Mouse (Mus musculus): ENCODE data around the gene Olfr1206. TPM values are rescaled to one million over a fixed set of nuclear protein-coding genes. Genes with fewer than 3 reads are reported as not detected.

The Olfr1206 gene
- total RNA-seq (2021), result not detected
- long read RNA-seq, experiment 1, result 0 reads
- long read RNA-seq, experiment 2, result 0 reads

DNA sequence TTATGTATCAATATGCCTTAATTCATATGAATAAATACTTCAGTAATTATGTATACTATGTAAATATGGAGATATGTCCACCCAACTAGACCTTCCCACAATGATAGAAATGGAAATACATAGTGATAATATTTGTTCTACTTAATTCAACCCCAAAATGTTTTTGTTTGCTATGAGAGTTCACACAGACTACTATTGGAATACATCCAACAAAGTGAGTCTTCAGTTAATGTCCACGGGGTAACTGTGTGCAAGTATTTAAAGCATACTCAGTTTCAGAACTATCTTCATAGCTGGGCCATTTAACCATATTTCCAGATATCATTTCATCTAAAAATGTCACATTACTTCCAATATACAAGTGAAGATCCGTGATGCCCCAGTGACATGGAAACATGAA is at the start of gene Olfr1206:
Gene Olfr1206 (plus strand): TSS at position 301 of the 400 bp plus-strand sequence.
- DNase-seq, result no peak

DNA sequence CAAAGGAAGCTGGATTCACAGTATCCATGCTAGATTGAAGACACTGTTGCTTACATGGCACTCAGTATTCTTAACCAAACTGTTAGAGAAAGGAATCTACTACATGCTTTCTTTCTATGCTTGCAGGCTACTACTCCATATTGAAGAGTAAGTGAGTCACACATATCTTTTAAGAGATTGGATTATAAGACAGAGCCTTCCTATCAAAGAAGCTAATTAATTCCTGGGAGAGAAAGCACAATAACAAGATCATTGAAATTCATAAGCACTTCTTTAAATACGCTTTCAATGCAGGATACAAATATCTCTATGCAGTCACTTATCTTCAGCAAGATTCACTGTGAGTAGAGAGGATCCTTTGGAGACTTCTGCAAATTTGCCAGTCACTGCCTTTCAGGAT is 48.8 kb upstream of the Olfr1206 start, which contains the start of gene Olfr1202:
Gene Olfr1202 (plus strand): TSS at position 301 of the 400 bp plus-strand sequence.
- no peak for DNase-seq

DNA sequence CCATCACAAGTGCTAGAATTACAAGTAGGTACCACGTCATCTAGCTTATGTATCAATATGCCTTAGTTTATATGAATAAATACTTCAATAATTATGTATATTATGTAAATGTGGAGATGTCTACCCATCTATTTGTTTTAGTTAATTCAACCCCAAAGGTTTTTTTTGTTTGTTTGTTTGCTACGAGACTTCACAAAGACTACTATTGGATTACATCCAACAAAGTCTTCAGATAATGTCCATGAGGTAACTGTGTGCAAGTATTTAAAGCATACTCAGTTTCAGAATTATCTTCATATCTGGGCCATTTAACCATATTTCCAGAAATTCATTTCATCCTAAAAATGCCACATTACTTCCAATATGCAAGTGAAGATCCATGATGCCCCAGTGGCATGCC is 33.6 kb upstream of the Olfr1206 start, which contains the start of gene Olfr1205:
Gene Olfr1205 (plus strand): TSS at position 301 of the 400 bp plus-strand sequence.
- no peak for DNase-seq

DNA sequence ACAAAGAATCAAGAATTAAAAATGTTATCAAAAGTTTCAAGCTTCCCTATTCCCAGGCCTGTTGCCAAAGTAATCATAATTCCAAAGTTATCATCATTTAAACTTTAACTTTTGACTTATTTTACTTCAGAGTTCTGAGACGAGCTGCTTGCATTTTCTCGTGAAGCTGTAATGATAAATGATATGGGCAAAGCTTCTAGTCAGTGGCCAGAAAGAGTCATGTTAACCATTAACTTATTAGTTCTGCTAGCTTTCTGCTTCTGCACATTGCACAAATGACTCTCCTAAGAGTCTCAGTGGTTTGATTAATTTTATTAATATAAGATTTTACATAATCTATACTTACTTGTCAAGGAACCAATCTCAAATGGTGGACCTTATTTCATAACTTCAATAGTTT is 24.6 kb upstream of the Olfr1206 start:
- no peak for DNase-seq

DNA sequence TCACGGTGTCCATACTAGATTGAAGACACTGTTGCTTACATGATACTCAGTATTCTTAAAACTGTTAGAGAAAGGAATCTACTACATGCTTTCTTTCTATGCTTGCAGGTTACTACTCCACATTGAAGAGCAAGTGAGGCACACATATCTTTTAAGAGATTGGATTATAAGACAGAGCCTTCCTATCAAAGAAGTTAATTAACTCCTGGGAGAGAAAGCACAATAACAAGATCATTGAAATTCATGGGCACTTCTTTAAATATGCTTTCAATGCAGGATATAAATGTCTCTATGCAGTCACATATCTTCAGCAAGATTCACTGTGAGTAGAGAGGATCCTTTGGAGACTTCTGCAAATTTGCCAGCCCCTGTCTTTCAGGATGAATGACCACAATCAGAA is 14.0 kb upstream of the Olfr1206 start, which contains the start of gene Olfr1204:
Gene Olfr1204 (plus strand): TSS at position 301 of the 400 bp plus-strand sequence.
- no peak for DNase-seq

DNA sequence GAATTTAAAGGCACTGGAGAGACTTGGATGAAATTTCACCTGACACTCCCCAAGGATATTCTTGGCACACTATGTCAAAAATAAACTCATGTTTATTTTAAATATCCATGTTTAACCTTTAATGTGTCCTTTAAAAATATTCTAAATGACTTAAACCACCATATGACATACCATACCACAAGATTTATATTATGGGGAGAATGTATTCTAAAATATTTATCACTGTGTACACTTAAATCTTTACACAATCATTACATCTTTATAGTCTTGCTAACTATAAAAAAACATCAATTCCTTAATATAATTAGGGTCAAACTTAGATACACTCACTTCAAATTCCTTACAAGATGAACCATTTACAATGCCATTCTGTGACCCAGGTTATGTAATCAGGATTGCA is 39.2 kb downstream of the Olfr1206 start, which contains the start of gene Olfr1208:
Gene Olfr1208 (minus strand): TSS at position 101 of the 400 bp plus-strand sequence.
- DNase-seq, result no peak

DNA sequence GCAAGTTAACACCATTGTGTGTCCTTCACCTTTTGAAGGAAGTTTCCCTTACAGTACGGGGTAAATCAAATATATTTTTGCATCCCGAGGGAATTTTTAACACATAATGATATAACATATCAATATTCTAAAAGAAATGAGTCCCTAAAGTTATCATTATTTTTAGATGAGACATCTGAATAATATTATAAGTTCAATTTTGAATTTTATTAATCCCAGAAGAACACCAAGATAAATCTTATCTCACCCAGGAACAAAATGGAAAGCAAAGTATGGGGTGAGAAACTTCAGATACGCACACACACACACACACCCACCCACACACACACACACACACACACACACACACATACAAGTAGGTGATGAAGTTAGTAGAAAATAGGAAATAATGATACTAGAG is 52.0 kb downstream of the Olfr1206 start, which contains the start of gene Olfr1209:
Gene Olfr1209 (minus strand): TSS at position 101 of the 400 bp plus-strand sequence.
- no peak for DNase-seq

Other genes with a start within 250 kb of the Olfr1206 start
- not detected for gene Olfr1191-ps1, start 222.7 kb upstream of the Olfr1206 start, total RNA-seq (2021)
- gene Olfr1192-ps1, start 214.7 kb upstream of the Olfr1206 start, total RNA-seq (2021), result not detected
- gene Olfr1193, start 187.6 kb upstream of the Olfr1206 start, total RNA-seq (2021), result not detected
- not detected for gene Olfr1195, start 174.0 kb upstream of the Olfr1206 start, total RNA-seq (2021)
- gene Olfr1196, start 158.6 kb upstream of the Olfr1206 start, total RNA-seq (2021), result not detected
- gene Olfr1197, start 130.9 kb upstream of the Olfr1206 start, total RNA-seq (2021), result not detected
- not detected for gene Olfr1198, start 111.9 kb upstream of the Olfr1206 start, total RNA-seq (2021)
- gene Olfr1199, start 102.8 kb upstream of the Olfr1206 start, total RNA-seq (2021), result not detected
- not detected for gene Olfr1200, start 92.7 kb upstream of the Olfr1206 start, total RNA-seq (2021)
- not detected for gene Olfr1201, start 70.2 kb upstream of the Olfr1206 start, total RNA-seq (2021)
- gene Olfr1202, start 48.7 kb upstream of the Olfr1206 start, total RNA-seq (2021), result not detected
- gene Olfr1205, start 33.5 kb upstream of the Olfr1206 start, total RNA-seq (2021), result not detected
- gene Olfr1204, start 13.9 kb upstream of the Olfr1206 start, total RNA-seq (2021), result not detected
- gene Olfr1208, start 39.1 kb downstream of the Olfr1206 start, total RNA-seq (2021), result not detected
- not detected for gene Olfr1209, start 51.9 kb downstream of the Olfr1206 start, total RNA-seq (2021)
- gene Olfr1211, start 74.9 kb downstream of the Olfr1206 start, total RNA-seq (2021), result not detected
- gene Olfr1212, start 90.7 kb downstream of the Olfr1206 start, total RNA-seq (2021), result not detected
- not detected for gene Gm13762, start 117.0 kb downstream of the Olfr1206 start, total RNA-seq (2021)
- gene Olfr1214, start 129.4 kb downstream of the Olfr1206 start, total RNA-seq (2021), result not detected
- not detected for gene Olfr1215, start 143.7 kb downstream of the Olfr1206 start, total RNA-seq (2021)
- gene Olfr1216, start 155.1 kb downstream of the Olfr1206 start, total RNA-seq (2021), result not detected
- not detected for gene Olfr1217, start 168.8 kb downstream of the Olfr1206 start, total RNA-seq (2021)
- not detected for gene Olfr1218, start 198.0 kb downstream of the Olfr1206 start, total RNA-seq (2021)
- not detected for gene Olfr1219, start 220.3 kb downstream of the Olfr1206 start, total RNA-seq (2021)
- not detected for gene Olfr1220, start 243.6 kb downstream of the Olfr1206 start, total RNA-seq (2021)